Mouse (Mus musculus) liver (tissue): Measurements from ENCODE around the gene Pcmtd2.
"Not testable (repeated sequence)": the region's sequence is repeated elsewhere in the genome, so short reads cannot be mapped to it uniquely, and the experiment has no call there.

ENCODE experiments used
- DNase-seq: peaks from one replicate; pipeline ENCODE4 v3.0.0-alpha.2; 2020; ENCODE audit warnings: mixed read lengths

Pcmtd2 gene

GRCm38 (mm10) chr2:181837372-181838292, at the start of gene Pcmtd2:
Gene Pcmtd2 (plus strand): TSS chr2:181837854.
- peak; percentile 94 for DNase-seq

- DNase-seq, result no peak
Measured at GRCm38 (mm10) chr2:181789396-181789795, 48.3 kb upstream of the Pcmtd2 start.

GRCm38 (mm10) chr2:181793186-181793585, 44.5 kb upstream of the Pcmtd2 start:
- not testable (repeated sequence) for DNase-seq

GRCm38 (mm10) chr2:181795641-181796130, 42.0 kb upstream of the Pcmtd2 start:
- DNase-seq, result no peak

GRCm38 (mm10) chr2:181797672-181798071, 40.0 kb upstream of the Pcmtd2 start:
- no peak for DNase-seq

- DNase-seq, result peak; percentile 43
Measured at GRCm38 (mm10) chr2:181829032-181829650, 8.5 kb upstream of the Pcmtd2 start.

GRCm38 (mm10) chr2:181832745-181833144, 4.9 kb upstream of the Pcmtd2 start:
- DNase-seq, result no peak

GRCm38 (mm10) chr2:181838293-181838680, 633 bp downstream of the Pcmtd2 start:
- DNase-seq, result peak; percentile 15

GRCm38 (mm10) chr2:181845709-181846394, 8.2 kb downstream of the Pcmtd2 start:
- no peak for DNase-seq

- peak; percentile 95 for DNase-seq
Measured at GRCm38 (mm10) chr2:181863791-181864535, 26.3 kb downstream of the Pcmtd2 start, which contains the start of gene Polr3k. Gene Polr3k (plus strand): TSS chr2:181864337.

- no peak for DNase-seq
Measured at GRCm38 (mm10) chr2:181864536-181864860, 26.8 kb downstream of the Pcmtd2 start.

- DNase-seq, result peak; percentile 76
Measured at GRCm38 (mm10) chr2:181866931-181867330, 29.3 kb downstream of the Pcmtd2 start.

GRCm38 (mm10) chr2:181871039-181871438, 33.4 kb downstream of the Pcmtd2 start:
- no peak for DNase-seq

- DNase-seq, result no peak
Measured at GRCm38 (mm10) chr2:181878903-181879302, 41.2 kb downstream of the Pcmtd2 start.

- no peak for DNase-seq
Measured at GRCm38 (mm10) chr2:181883022-181883749, 45.5 kb downstream of the Pcmtd2 start.
